Mouse (Mus musculus) right cerebral cortex, postnatal 36 days (tissue): ENCODE data around the gene Cyp4b1.
A peak's percentile ranks its signal among the peaks of the same experiment; 100 is the strongest.
"Not testable (repeated sequence)": the region's sequence is repeated elsewhere in the genome, so short reads cannot be mapped to it uniquely, and the experiment has no call there.

Experiments
- DNase-seq, 2 experiments: peaks; one replicate each; pipeline ENCODE4 v3.0.0; 2022; ENCODE audit warnings: low spot score in 2 of 2, mixed read lengths in 1 of 2

The Cyp4b1 gene

DNA sequence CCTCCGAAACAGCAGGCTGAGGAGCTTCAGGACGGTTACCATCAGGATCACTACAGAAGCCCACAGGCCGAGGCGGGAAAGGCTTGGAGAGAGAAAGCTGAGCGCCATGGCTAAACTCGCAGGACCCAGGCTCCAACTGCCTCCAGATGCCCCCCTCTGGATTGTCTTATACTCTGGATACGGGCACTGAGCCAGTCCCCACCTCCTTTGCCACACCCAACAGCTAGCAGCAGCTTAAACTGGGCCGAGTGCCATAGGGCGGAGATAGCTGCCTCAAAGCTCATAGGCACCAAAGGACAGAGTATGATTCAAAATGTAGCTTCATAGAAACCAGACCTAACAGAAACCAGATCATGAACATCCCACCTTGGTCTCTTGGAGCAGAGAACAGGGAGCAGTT lies at the start of gene Cyp4b1:
Gene Cyp4b1, minus strand, starts transcription at position 144 of the 400 bp plus-strand sequence.
- DNase-seq: no peak

DNA sequence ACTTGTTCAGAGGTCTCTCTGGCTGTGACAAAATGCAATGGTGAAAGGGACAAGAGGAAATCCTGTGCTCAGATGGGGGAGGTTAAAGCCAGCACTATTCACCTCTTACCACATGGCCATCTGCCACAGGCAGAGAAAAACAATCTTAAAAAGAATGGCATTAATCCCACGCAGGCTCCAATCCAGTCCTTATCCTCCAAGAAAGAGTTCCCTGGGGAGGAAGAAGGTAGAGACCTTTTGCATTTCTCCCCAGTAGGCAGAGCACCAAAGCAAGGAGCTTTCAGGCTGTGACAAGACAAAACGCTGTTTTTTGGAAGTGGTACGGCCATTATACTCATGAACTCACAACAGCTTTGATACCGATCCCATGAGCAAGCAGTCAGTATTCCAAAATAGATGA lies 38.8 kb upstream of the Cyp4b1 start:
- DNase-seq: no peak

DNA sequence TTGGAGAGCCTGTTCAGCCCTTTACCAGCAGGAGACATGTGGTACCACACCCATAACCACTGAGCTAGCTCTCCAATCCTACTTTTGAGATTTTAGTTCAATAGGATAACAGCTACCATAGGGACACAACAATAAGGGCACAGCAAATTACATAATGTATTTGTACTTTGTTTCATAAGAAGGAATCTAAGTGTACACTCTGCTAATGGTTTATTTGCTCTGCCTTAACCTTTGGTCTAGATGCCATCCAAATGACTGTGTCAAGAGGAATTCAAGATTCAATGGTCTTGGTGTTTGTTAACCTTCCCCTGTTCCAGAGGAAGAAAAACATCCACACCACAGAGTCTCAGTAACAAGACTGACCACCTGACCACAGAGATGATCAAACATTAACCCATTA lies 11.7 kb upstream of the Cyp4b1 start:
- no peak for DNase-seq

DNA sequence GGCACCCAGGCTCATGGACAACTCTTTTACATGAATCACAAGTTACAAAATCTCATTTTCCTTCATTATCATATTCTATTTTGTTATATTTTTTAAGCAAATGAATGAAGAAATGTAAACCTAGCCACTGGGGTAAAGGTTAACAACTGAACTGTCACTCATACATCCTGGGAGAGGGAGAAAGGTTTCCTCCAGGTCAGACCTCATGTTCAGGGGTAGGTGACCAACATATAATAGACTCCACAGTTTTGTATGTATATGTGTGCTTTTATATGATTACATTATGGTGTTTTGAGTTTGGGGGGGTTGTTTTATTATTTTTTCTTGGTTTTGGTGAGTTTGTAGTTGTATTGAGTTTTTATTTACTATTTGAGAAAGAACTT lies 10.3 kb upstream of the Cyp4b1 start:
- DNase-seq: no peak

DNA sequence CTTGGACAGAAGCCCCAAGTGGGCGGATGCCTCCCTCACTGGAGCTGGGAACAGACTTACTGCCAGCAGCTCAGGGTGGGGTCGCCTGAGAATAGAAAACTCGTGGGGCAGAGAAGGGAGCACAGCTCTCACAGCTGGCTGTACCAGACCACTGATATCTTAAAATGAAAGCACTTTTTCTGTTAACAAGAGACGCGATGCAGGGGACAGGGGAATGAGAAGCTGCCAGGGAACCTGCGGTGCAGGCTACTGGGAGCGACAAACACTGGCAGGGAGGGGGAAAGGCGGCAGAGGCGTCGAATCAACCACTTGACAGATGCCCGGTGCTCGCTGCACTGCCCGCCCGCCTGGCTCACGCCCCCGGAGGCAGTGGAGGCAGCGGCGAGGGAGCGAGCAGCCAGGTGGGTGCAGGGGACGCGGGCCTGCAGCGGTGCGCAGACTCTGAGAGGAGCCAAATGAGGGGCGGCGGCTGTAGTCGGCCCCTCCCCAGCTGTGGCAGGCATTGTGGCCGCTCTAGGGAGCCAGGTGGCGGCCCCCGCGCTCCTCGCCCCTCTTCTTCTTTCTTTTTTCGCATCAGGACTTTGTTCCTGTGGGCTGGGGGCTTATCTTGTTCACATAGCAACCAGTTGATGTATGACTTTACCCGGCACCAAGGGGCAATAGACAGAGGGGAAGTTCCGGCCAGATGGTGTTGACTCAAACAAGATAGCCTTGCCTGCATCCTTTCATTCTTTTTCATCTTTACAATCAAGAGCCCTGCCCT lies 9.8 kb upstream of the Cyp4b1 start:
- peak; percentile 9 to 22 for DNase-seq

DNA sequence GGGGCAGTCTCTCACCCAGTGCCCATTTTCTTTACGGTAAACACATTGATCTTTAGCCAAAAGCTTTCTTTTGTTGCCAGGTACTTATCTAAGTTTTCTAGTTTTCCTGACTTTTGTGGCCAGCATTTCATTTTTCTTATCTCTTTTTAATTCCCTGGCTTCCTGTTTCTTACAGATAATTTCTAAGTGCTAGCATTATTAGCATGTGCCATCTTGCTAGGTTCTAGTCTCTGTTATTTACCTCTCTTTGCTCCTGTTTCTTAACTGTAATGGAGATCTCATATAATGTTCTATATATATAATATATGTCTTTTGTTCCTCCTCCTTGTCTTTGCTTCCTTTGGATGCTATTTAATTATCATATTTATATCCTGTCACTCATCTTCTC lies 9.0 kb upstream of the Cyp4b1 start:
- DNase-seq: not testable (repeated sequence)

DNA sequence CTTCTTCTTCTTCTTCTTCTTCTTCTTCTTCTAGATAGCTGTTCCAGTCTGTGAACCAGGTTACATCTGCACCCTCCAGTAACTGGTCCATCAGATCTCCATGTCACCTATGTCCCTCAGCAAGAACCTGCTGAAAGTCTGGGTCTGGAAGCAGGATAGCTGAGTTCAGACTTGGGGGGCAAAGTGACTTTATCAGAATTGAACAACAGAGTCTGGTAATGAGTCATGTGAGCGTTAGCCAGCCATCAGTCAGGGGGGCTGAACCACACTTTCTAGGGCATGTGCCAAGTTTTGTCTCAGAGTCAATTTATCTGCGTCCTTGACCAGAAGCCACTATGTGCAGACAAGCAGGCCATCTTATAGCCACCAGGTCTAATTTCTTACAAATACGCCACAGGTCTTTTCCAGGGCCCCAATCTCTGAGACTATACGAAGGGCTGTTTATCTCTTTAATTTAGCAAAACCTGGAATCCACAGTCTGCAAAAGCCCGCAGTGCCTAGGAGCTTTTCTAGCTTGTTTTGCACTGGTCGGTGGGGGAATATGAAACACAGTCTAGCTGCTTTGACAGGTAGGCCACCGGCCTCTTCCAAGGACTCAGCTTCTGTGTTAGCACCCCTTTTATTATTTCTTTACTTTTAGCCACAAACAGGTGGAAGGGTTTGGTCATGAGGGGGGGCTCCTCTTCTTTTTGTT lies 8.5 kb upstream of the Cyp4b1 start:
- not testable (repeated sequence) for DNase-seq

DNA sequence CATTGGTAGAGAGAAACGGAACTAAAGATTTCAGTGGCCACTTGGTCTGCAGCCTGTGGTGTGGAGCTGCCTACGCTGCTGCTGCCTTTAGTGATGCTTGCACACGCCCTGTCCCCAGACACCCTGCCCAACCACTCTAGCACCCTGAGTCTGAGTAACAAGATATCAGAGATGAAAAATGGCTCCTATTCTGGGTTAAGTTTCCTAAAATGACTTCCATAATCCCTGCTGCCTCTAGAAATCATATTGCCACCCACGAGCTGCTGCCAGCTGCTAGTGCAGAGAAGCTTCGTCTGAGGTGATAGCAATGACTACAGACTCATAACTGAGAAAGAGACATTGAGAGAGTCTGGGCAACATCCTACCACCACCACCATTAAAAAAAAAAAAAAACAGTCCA lies 3.3 kb upstream of the Cyp4b1 start:
- peak; percentile 16 to 65 for DNase-seq

DNA sequence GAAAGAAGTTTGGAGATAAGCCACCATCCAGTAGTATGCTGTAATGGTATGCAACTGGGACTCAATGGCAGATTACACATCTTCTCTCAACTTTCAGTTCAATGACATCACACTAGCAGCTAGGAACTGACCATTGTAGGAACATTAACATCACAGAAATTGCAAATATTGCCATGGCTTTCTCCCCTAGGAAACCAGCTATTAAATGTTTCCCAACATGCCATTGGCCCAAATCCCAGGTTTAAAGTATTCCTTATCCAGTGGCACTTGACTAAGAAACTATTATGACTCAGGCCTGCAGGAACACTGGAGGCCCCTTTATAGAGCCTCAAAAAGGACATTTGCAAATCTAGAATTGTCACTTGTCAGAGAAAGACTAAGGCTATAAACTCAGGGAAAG lies 1.8 kb upstream of the Cyp4b1 start:
- DNase-seq: no peak

DNA sequence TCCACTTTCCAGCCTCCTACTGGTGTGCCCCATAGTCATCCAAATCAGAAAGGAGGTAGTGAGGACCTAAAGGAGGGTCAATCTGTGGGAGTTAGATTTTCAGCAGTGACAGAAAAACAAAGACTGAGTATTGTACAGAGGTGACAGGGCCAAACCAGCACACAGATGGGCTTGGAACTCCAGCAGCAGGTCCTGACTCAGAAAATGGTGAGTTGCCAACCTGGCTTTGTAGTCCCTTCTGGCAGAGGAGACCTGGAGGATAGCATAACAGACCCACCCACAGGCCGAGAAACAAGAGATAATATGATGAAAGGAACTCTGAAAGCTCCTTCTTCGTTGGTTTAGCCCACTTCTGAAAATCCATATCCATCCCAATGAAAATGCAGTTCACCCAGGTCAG lies 1.2 kb upstream of the Cyp4b1 start:
- DNase-seq: no peak

DNA sequence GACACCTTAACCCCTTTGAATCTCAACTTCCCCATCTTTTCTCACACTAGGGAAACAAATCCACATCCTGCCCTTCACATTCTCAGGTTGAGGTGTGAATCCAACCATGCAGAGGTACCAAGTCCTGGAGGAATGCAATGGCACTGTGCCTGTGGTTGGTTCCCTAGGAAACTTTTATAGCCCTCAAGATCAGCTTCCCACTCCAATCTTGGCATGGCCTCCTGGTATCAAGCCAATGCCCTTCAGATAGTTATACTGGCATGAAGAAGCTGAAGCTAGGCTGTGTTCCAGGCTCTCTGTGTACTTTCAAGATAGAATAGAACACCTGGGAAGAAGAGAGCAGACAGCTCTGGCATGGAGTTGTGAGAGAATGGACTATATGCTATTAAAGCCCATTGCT lies 2.2 kb downstream of the Cyp4b1 start:
- no peak for DNase-seq

DNA sequence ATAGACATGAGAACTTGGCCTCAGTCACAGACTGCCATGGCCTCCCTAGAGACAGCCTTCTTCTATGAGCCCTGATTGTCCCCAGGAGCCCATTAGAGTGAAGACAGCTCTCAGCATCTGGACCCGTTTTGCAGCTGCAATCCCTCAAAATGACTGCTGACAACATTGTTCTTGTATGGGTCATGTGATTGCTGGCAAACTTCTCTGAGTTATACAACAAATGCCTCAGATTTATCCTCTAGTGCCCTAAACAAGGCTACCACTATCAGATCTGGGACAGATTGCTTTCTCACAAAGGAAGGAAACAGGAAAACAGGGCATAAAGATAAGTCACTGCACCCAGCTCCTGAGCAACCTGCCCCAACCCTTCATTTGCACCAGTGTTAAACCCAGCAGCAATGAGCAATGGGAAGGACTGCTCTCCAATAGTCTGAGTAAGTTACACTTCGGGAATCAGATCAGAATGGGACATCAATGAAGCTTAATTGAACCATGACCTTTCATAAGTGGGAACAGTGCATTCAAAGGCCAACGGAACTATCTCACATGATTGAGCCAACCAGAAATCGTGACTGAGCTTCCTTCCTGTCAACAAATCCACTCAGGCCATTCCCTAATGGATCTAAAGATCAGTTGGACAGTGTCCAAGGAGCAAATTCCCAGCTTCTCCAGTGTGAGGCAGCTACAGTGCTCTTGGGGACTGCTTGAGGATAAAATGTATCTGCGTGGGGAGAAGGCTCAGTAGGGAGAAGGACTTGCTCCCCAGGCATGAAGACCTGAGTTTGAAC lies 4.4 kb downstream of the Cyp4b1 start:
- DNase-seq: no peak

DNA sequence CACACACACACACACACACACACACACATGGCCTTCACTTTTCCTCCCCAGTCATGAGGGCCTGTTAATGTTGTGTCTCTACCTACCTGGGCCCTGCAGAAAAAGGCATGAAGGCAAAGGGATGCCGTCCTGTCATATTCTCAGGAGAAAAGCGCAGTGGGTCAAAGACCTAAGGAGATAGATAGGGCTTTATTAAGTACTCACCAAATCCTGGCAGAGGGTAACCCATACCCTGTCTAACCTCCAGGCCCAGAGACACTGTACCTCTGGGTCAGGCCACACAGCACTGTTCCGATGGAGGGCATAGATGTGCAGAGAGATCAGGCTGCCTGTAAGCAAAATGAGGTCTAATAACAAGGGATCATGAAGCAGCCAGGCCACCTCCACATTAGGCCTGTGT lies 22.0 kb downstream of the Cyp4b1 start:
- DNase-seq: not testable (repeated sequence)

DNA sequence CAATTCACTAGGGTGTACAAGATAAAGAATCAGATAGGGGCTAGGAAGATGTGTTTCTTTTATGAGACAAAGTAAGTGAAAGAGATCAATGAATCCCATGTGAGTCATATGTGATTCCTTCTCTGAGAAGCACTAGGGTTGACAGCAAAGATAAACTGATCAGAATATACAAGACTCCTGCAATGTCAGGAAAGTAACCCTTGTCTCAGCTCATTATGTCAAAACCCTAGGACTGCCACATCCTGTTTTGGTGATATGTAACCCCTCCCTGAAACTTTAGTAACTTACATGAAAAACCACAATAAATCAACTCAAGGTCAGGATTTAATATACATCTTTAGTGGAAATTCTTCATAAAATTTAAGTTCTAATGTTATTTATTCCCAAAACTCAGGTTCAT lies 33.5 kb downstream of the Cyp4b1 start:
- DNase-seq: no peak

DNA sequence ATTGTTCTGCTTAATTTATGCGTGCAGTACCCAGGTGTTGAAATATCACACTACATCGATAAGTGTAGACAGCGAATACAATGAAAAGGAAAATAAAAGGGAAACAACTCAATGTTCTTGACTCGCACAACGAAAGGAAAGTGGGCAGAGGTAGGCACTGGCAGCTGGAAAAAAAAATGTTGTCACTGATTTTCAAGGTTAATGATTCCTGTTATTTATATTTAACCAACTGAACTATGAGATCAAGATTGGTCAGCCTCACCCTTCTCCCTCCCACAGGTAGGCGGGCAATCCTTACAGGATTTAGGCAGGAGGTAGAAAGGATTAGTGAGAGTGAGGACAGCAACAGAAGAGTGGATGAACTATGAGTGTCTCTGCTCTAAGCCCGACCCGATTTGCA lies 46.9 kb downstream of the Cyp4b1 start, which contains the start of gene Cyp4a32:
Gene Cyp4a32, plus strand, starts transcription at position 359 of the 400 bp plus-strand sequence.
- not testable (repeated sequence) for DNase-seq

DNA sequence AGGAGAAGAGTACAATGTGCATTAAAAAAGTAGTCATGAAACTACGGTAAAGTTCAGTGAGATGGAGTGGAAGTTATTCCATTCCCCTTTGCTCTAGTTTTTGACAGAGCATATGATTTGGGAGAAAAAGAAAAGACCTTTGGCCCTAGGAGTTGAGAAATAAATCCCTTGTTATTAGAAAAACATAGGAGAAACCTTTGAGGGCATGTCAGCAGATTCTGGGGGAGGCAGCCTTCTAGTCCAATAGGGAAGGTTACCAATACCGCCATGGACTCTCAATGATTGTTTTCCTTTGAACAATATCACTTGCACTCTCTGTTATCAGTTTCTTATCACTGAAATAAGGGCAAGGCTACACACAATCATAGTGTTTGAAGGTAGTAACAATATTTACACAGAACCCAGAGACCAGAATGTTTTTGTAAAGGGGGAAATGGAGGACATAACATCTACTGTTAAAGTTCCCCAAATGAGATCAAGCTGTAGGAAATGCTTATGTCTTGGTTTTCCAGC lies 50.6 kb downstream of the Cyp4b1 start:
- DNase-seq: no peak

DNA sequence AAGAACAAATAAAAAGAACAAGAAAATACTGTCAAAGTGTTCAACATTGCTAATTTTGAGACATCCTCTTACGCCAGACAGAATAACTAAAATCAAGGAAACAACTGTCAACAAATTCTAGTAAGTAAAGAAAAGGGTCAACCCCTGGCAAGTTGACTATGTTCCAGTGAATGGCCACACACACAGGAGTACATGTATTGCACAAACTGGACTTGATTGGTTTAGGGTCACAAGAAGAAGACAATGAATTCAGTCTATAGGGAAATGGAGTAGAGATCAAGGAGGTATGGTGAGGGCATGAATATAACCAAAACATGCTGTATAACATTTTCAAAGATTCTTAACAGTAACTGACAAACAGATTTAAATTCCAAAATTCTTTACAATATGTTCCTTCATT lies 51.2 kb downstream of the Cyp4b1 start:
- no peak for DNase-seq

DNA sequence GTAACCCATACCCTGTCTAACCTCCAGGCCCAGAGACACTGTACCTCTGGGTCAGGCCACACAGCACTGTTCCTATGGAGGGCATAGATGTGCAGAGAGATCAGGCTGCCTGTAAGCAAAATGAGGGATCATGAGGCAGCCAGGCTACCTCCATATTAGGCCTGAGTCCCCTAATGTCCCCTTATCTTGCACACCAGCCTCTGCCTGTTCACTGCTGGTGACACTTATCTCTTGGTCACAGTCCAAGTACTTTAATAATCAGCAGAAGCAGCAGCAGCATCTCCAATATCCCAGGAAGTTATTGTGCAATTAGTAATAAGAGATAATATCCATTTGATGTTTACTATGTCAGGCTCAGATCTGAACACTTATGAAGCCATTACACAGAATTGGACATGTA lies 64.5 kb downstream of the Cyp4b1 start:
- DNase-seq: no peak

DNA sequence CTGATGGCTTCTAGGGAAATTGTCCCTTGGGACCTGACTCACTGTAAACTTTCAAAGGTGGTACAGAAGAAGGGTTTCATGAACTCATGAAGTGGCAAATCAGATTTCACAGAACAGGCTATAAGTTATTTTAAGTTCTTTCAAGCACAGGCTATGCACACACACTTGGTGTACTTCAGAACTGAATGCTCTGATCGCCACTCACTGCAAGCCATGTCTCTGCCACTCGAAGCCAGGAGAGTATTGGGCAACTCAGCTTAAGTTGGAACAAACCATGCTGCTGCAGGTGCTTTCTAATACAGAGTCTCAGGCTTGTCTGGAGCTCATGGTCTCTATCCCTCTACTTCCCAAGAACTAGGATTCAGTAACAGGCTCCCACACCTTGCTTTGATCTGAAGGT lies 71.7 kb downstream of the Cyp4b1 start:
- DNase-seq: no peak

DNA sequence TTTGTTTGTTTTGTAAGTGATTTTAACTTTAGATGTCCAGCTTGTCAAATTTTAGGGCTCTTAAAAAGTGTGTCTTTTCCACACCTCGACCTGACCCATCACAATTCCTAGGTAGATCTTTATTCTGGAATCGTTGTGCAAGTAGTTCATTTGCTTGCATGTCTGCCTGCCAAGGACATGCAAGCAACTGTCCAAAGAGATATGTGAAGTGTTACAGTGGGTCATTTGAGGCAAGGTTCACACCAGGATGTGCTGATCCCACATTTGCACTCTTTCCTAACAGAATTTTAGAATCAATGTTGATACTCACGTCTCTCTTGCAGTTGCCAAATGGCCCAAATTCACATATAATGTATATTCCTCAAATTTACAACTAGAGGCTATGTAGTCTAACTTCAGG lies 72.3 kb downstream of the Cyp4b1 start:
- DNase-seq: no peak
